Mouse (Mus musculus): ENCODE results near the gene Arap2.

The Arap2 gene

GRCm38 (mm10) chr5:62765784-62766701 is at the start of gene Arap2:
TSS of gene Arap2 (minus strand) at chr5:62766159.
- DNase-seq, result peak; percentile 88

DNA sequence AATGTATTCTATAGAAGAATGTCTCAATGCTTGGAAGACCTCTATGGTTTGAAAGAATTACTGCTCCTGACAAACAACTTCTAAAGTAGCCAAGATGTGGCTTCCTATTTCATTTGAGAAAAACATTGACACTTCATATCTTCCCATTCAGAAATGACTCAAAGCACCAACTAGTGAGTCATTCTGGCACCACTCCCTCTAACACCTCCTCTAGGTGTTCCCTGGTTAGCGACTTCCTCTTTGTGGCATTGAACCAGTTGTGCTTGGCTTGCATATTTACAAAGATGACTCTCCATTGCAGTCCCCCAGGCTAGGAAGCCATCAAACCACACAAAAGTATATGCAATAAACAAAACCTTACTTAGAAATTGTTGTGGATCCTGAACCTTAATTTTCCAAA is 49.8 kb upstream of the Arap2 start:
- peak; percentile 30 for DNase-seq

DNA sequence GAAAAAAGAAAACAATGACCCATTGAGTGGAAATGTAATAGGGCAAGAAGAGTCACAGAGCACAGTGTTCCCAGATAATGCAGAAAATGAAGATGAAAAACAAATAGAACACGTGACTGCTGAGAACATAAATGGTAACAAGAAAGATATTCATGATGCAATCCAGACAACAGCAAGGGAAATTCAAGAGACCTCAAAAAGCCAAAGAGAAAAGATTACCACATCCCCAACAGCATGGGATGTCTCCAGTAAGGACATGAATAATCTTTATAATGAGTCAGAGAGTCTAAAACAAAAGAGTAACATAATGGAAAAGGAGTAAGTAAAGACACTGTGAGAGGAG is 48.1 kb upstream of the Arap2 start:
- no peak for DNase-seq

DNA sequence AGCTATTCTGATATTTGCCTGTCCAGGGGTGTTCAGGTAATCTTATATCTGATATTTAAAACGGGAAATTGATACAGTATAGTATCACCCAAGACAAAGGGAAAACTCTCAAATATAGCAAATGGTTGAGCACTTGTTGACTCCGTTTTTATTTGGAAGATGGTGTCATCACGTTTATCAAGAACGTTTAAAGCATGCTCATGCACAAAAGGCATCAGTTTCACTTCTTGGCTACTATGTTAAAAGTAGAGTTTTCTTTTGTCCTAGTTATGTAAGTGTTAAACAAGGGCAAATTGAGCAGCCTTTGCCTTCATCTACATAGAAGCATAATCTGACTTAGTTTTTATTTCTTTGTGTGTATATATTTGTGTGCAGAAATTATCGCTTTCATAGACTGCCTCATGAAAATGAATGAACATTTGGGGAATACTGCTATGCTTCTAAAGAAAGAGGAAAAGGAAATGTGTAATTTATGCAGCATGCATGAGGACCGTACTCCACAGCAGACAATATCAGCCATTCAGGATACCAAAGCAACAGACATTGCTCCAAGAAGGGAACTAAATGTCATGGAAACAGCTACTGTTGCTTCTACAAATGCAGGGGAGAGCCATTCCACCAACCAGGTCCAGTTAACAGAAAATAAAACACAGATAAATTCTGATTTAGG is 47.6 kb upstream of the Arap2 start, which contains the start of gene Dthd1:
Gene Dthd1 (plus strand): TSS at position 422 of the 670 bp plus-strand sequence.
- no peak for DNase-seq

- no peak for DNase-seq
These were observed 26.8 kb upstream of the Arap2 start for GRCm38 (mm10) chr5:62792776-62793175.

GRCm38 (mm10) chr5:62790921-62791564 is 25.1 kb upstream of the Arap2 start:
- peak; percentile 30 for DNase-seq

GRCm38 (mm10) chr5:62786809-62787208 is 20.9 kb upstream of the Arap2 start:
- DNase-seq, result no peak

DNA sequence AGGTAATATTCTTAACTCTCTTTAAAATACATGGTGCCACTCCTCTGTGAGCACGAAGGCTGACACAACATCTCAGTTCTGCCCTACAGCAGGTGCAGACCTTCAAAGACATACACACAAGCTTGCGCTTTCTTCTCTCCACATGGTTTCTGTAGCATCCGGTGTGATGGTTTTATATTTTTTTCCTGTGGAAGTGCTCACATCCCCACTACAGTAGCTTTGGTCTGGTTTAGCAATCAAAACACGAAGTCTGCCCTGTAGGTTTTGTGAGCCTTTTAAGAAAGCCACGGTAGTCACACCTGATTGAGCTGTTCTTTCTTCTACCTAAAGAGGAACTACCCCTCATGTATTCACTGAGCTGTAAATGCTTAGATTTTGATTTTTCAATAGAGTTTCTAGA is 12.7 kb upstream of the Arap2 start:
- peak; percentile 68 for DNase-seq

GRCm38 (mm10) chr5:62777804-62778203 is 11.8 kb upstream of the Arap2 start:
- no peak for DNase-seq

GRCm38 (mm10) chr5:62771775-62772599 is 6.0 kb upstream of the Arap2 start:
- no peak for DNase-seq

DNA sequence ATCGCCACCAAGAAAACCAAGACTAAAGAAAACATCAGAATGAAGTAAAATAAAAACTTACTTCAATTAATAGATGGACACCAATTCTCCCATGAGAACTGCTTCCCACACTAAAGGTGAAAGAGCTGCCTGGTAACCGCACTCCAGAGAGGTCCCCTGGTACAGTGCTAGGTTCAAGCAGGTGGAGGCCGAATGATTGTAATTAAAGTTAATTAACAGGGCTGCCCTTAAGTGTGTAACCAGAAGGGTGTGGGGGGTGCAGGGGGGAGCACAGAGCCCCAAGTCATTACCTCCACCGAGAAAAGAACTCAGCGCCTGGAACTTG is 538 bp downstream of the Arap2 start:
- DNase-seq, result no peak

GRCm38 (mm10) chr5:62764161-62764560 is 1.8 kb downstream of the Arap2 start:
- no peak for DNase-seq

GRCm38 (mm10) chr5:62763046-62763445 is 2.9 kb downstream of the Arap2 start:
- DNase-seq, result no peak

GRCm38 (mm10) chr5:62762298-62762960 is 3.5 kb downstream of the Arap2 start:
- no peak for DNase-seq

DNA sequence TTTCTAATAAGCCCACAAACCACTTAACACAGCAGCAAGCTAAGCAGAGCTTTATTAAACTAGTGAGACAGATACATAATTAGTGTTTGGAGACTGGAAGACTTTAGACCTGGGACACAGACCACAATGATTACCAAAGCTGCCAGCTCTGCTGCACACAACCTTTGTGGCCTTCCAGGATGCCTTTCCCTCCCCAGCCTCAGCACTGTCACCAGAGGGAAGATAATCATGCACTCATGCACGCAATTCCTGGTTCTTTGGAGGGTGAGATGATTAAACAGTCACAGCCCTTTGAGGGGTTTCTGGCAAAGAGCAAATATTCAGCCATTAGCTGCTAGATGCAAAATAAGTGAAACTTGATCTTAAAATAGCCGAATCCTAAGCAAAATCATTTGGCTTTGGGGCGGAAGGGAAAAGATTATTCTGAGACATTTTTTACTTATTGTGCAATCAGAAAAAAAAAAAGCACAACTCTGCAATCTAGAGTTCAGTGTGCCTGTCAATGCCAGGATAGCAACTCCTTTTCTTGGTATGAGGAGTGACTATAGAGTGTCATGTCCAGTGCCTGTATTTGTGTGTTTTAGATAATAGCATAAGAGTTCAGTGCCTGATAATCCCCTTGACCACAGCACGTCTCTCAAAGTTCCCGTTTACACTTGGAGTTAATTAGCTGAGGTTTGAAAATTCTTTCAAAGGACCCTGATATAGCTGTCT is 5.0 kb downstream of the Arap2 start:
- no peak for DNase-seq

GRCm38 (mm10) chr5:62755808-62756527 is 10.0 kb downstream of the Arap2 start:
- DNase-seq, result no peak

DNA sequence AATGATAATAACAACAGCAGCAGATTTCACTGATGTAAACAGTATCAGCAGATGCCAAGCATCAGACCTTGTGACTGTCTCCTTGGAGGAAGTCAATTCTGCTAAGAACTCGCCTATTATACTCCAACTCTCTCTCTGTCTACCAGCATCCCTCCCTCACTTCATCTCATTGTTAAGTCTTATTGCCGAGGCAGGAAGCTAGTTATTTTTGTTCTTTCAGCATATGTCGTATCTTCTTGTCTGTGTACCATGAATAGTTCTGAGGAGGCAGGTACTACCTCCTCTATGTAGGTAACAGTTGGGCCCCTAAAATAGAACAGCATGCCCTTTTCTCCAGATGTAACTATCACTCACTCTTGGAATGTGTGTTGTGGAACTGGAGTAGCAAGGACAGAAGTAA is 13.0 kb downstream of the Arap2 start:
- DNase-seq, result no peak

GRCm38 (mm10) chr5:62751692-62752091 is 14.3 kb downstream of the Arap2 start:
- peak; percentile 53 for DNase-seq

DNA sequence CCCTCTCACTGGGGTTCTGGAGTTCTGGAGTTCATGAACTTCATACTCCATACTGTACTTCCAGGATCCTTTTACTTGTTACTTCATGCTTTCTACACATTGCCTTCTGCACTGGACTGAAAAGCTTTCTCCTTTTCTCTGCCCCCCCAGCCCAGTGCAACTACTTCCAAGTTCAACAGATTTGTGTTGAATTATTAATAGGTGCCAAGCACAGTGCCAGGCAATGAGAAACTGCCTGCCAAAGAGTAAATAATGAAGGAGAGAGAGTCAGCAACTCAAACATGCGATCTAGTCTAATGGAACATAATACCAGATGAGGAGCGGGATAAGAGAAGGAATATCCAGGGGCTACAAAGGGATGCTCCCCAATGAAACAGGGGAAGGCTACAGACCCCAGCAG is 17.8 kb downstream of the Arap2 start:
- no peak for DNase-seq

- DNase-seq, result no peak
These were observed 22.6 kb downstream of the Arap2 start for GRCm38 (mm10) chr5:62743220-62743922.
